Mouse (Mus musculus): Measurements from ENCODE around the gene Ncor1.

DNA sequence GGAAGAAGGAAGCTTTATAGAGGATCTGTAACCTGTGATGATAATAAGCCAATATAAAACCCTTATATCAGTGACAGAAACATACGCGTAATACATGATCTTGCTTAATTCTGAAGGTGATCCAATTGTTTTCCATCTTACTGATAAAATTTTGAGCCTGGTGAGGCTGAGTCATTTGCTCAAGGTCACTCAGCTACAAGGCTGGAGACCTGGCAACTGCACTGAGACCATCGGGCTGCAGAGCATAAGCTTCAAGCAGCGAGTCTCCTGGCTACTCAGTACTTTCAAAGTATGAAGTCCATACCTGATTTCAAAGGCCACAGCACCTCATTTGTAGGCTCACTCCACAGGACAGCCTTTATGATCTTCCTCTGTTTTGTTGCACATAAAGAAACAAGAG, 17.8 kb upstream of the Ncor1 start:
- no peak for TF ChIP-seq CTCF (IDR thresholded peaks at IDR 0.05; ENCODE audit: low read depth, low read length)
- TF ChIP-seq EP300 (IDR thresholded peaks at IDR 0.05; ENCODE audit: insufficient read depth, low read depth, low read length): no peak
- TF ChIP-seq POLR2A (IDR thresholded peaks at IDR 0.05; ENCODE audit: insufficient read depth, low read length): no peak
